Mouse (Mus musculus) ES-Bruce4 (cell line): ENCODE data around the gene Fbxo30.

ENCODE experiments used
- CTCF ChIP-seq: IDR thresholded peaks from one replicate; pipeline ENCODE4 v1.8.1; 2011; ENCODE audit warnings: low read depth, low read length
- POLR2A ChIP-seq: IDR thresholded peaks from one replicate; pipeline ENCODE4 v1.8.1; 2011; ENCODE audit warnings: low read length; ENCODE audit not compliant: insufficient read depth

GRCm38 (mm10) chr10:11322316-11322715, 41.2 kb downstream of the Fbxo30 start:
- TF ChIP-seq POLR2A (no peak), CTCF (no peak)
